Mouse (Mus musculus) heart, embryonic 15.5 days (tissue): Measurements from ENCODE around the gene T. TPM values are rescaled to one million over a fixed set of nuclear protein-coding genes. Genes with fewer than 3 reads are reported as not detected.

Source experiments
- ATAC-seq: fragments of 200-750 bp; cut with Nextera tagmentation; replicated peaks from 2 replicates; pipeline ENCODE4 v1.8.0; 2017; ENCODE audit warnings: low read depth, moderate TSS enrichment; ENCODE audit not compliant: insufficient number of reproducible peaks, insufficient read depth, low FRiP score
- H3K27ac ChIP-seq: fragments of 300-500 bp; sonication (generic); 2 replicates; pipeline ENCODE4 v1.5.1; 2015; ENCODE audit warnings: mild to moderate bottlenecking, inconsistent platforms
- H3K27me3 ChIP-seq: fragments of 300-500 bp; sonication (generic); 2 replicates; pipeline ENCODE4 v1.6.1; 2015; ENCODE audit warnings: inconsistent platforms
- H3K36me3 ChIP-seq: fragments of 300-500 bp; sonication (generic); 2 replicates; pipeline ENCODE4 v1.6.1; 2015; ENCODE audit warnings: mild to moderate bottlenecking, inconsistent platforms
- H3K4me1 ChIP-seq: fragments of 300-500 bp; sonication (generic); replicated peaks from 2 replicates; pipeline ENCODE4 v1.6.1; 2015; ENCODE audit warnings: inconsistent platforms
- H3K4me2 ChIP-seq: fragments of 300-500 bp; sonication (generic); 2 replicates; pipeline ENCODE4 v1.6.1; 2015; ENCODE audit warnings: inconsistent platforms, mild to moderate bottlenecking, moderate library complexity
- H3K4me3 ChIP-seq: fragments of 300-500 bp; sonication (generic); 2 replicates; pipeline ENCODE4 v1.5.1; 2015; ENCODE audit warnings: mild to moderate bottlenecking, inconsistent platforms
- H3K9ac ChIP-seq: fragments of 300-500 bp; sonication (generic); 2 replicates; pipeline ENCODE4 v1.6.1; 2015; ENCODE audit warnings: mild to moderate bottlenecking, inconsistent platforms
- H3K9me3 ChIP-seq: fragments of 300-500 bp; sonication (generic); replicated peaks from 2 replicates; pipeline ENCODE4 v1.6.1; 2016; ENCODE audit warnings: inconsistent platforms
- WGBS: fragments of 180-500 bp; shearing (Covaris S2); methylation state at CpG from one replicate; pipeline ENCODE4 v1.1.7; 2015; ENCODE audit warnings: mixed read lengths; 5-methylcytosine and 5-hydroxymethylcytosine counted together
- polyA plus RNA-seq: library from polyadenylated mRNA; unstranded; fragments of >200 nt; fragmentation: Nextera tagmentation; extraction: Ambion mirVana; gene quantifications from 2 replicates; pipeline ENCODE4 v1.2.1, GENCODE M21; 2015

Gene T
- polyA plus RNA-seq, 1 experiment from 2014 or later = 0.40 TPM

DNA sequence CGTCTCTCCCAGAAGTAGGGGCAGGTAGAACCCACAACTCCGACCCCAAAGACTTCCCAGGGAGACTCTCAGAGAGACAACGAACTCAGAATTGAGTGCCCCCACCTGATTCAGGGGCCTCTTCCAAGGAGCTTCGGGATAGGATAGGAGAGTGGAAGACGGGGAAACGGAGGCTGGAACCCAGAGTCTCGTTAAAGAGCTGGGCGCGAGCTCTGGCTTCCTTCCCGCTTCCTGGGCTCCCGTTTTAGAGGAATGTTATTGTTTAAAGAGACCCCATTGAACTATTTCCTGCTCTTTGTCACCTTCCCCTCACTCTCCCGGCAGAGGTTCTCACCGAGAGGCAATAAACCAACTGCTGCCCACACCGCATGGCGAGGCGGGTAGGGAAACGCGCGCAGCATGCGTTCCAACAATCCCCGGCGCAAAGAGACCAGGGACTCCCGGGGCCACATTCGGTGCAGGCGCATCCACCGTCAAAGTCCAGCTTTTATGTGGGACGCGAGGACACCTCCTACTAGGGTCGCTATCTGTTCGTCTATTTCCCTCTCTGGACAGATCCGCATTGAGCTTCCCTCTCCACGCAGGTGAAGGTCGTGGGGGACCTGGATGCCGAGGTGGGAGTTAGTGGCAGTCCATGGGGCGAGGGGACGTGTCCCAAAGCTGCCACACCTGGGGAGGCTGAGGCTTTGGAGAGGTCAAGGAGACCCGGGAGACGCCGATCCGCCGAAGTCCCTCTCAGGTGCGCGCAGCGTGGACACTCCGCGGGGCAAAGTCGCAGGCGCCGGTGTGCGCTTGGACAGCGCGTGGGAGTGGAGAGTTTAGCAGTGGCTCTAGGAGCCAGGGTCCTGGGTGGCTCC is 874 bp upstream of the T start:
- peak overlapping the region; percentile 62 for H3K4me2 ChIP-seq
- WGBS = under 1% methylated on average over 52 of the region's 52 CpGs
- peaks cover 99% of the 10 kb centered on the region for H3K27me3 ChIP-seq
- ATAC-seq = no peak
- no peaks in the 10 kb centered on the region for H3K9me3 ChIP-seq
- no peak overlapping the region for H3K9ac ChIP-seq
- H3K4me3 ChIP-seq = peak overlapping the region; percentile 39
- no peaks in the 10 kb centered on the region for H3K36me3 ChIP-seq
- H3K4me1 ChIP-seq = peaks cover 23% of the 10 kb centered on the region
- no peak overlapping the region for H3K27ac ChIP-seq

- WGBS = 55% methylated on average over 7 of the region's 7 CpGs
- peaks cover 17% of the 10 kb centered on the region for H3K4me1 ChIP-seq
- H3K27me3 ChIP-seq = peaks cover 93% of the 10 kb centered on the region
- H3K4me3 ChIP-seq = no peak overlapping the region
- H3K9ac ChIP-seq = no peak overlapping the region
- H3K27ac ChIP-seq = no peak overlapping the region
- ATAC-seq = no peak
- no peaks in the 10 kb centered on the region for H3K9me3 ChIP-seq
- H3K4me2 ChIP-seq = no peak overlapping the region
- no peaks in the 10 kb centered on the region for H3K36me3 ChIP-seq
Observed at GRCm38 (mm10) chr17:8436184-8436583, 2.0 kb downstream of the T start.

GRCm38 (mm10) chr17:8444062-8444461 is 9.8 kb downstream of the T start:
- Histone ChIP-seq H3K4me1 (no peaks in the 10 kb centered on the region), H3K9me3 (no peaks in the 10 kb centered on the region), H3K4me3 (no peak overlapping the region), H3K4me2 (no peak overlapping the region), H3K27me3 (peaks cover 33% of the 10 kb centered on the region), H3K9ac (no peak overlapping the region), H3K27ac (no peak overlapping the region), H3K36me3 (no peaks in the 10 kb centered on the region)
- no peak for ATAC-seq
- WGBS = 46% methylated on average over 3 of the region's 3 CpGs

GRCm38 (mm10) chr17:8447676-8448192 is 13.5 kb downstream of the T start:
- Histone ChIP-seq H3K9ac (no peak overlapping the region), H3K4me1 (no peaks in the 10 kb centered on the region), H3K4me3 (no peak overlapping the region), H3K27ac (no peak overlapping the region), H3K27me3 (peaks cover 9% of the 10 kb centered on the region), H3K36me3 (no peaks in the 10 kb centered on the region), H3K4me2 (no peak overlapping the region), H3K9me3 (no peaks in the 10 kb centered on the region)
- no peak for ATAC-seq
- 30% methylated on average over 9 of the region's 9 CpGs for WGBS

DNA sequence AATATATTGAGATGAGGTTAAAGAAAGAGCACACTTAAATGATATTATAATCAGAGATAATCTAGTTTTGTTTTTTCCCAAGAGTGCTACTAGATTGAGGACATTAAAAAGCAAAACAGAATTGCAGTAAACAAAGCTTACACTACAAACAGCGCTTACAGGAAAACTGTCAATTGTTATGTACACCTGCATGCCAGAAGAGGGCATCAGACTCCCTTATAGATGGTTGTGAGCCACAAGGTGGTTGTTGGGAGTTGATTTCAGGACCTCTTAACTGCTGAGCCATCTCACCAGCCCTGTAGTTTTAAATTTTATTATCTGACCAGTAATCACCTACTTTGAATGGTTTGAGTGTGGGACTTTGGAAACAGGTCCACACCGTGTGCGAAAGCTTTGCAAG is 14.1 kb downstream of the T start:
- no peaks in the 10 kb centered on the region for H3K36me3 ChIP-seq
- H3K9ac ChIP-seq = no peak overlapping the region
- no peak overlapping the region for H3K4me2 ChIP-seq
- 78% methylated on average over 3 of the region's 3 CpGs for WGBS
- peaks cover 5% of the 10 kb centered on the region; the same call in 1 of the 2 replicates for H3K27me3 ChIP-seq
- no peak for ATAC-seq
- H3K9me3 ChIP-seq = no peaks in the 10 kb centered on the region
- no peaks in the 10 kb centered on the region for H3K4me1 ChIP-seq
- H3K27ac ChIP-seq = no peak overlapping the region
- no peak overlapping the region for H3K4me3 ChIP-seq

- no peak overlapping the region for H3K9ac ChIP-seq
- no peak overlapping the region for H3K4me3 ChIP-seq
- peaks cover 6% of the 10 kb centered on the region; the same call in 1 of the 2 replicates for H3K4me1 ChIP-seq
- ATAC-seq = no peak
- H3K27ac ChIP-seq = no peak overlapping the region
- H3K9me3 ChIP-seq = no peaks in the 10 kb centered on the region
- peaks cover 4% of the 10 kb centered on the region for H3K27me3 ChIP-seq
- no peak overlapping the region for H3K4me2 ChIP-seq
- no peaks in the 10 kb centered on the region for H3K36me3 ChIP-seq
- 33% methylated on average over 6 of the region's 6 CpGs for WGBS
Observed at GRCm38 (mm10) chr17:8455196-8455595, 21.0 kb downstream of the T start.

DNA sequence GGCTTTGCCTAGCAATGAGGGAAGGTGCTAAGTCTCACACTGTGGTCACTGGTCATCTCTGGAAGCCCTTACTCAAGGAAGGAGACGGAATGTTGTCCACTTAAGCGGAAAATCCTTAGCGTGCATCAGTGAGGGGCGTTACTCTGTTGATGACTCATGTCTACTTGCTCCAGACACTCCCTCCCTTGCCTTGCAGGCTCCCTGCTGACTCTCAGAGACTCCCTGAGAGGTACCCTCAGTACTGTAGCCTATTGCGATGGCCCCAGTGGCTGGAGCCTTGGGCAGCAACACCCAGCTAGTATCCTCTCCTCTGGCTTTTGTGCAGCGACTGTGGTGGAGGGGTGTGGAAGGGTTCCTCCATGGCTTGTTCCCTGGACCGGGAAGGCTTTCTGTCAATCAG is 21.4 kb downstream of the T start:
- WGBS = 43% methylated on average over 7 of the region's 7 CpGs
- no peak for ATAC-seq
- Histone ChIP-seq H3K36me3 (no peaks in the 10 kb centered on the region), H3K4me1 (peaks cover 6% of the 10 kb centered on the region; the same call in 1 of the 2 replicates), H3K9me3 (no peaks in the 10 kb centered on the region), H3K4me2 (no peak overlapping the region), H3K27me3 (peaks cover 8% of the 10 kb centered on the region), H3K4me3 (no peak overlapping the region), H3K9ac (no peak overlapping the region), H3K27ac (no peak overlapping the region)

- Histone ChIP-seq H3K4me2 (no peak overlapping the region), H3K36me3 (no peaks in the 10 kb centered on the region), H3K27me3 (peaks cover 13% of the 10 kb centered on the region), H3K4me1 (peaks cover 6% of the 10 kb centered on the region; the same call in 1 of the 2 replicates), H3K27ac (no peak overlapping the region), H3K4me3 (no peak overlapping the region), H3K9me3 (no peaks in the 10 kb centered on the region), H3K9ac (no peak overlapping the region)
- 24% methylated on average over 9 of the region's 9 CpGs for WGBS
- ATAC-seq = peak; percentile 55; the same call in 1 of the 2 replicates
Observed at GRCm38 (mm10) chr17:8456856-8457460, 22.7 kb downstream of the T start.

DNA sequence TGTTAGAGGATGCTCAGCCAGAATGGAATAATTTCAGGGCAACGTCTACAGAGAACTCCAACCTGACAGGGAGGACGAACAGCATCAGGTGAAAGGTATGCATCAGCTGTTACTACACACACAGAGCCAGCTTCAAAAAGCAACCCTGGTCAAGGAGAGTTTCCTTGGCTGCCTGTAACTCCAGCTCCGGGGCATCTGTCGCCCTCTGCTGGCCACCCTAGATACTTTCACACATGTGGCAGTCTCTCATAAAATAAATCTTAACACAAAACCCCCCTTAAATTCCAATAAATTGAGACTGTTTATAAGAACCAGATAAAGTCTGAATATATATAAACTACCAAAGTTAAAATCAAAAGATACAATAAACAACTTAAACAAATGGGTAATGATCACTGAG is 27.3 kb downstream of the T start:
- no peak overlapping the region for H3K27ac ChIP-seq
- H3K27me3 ChIP-seq = peaks cover 33% of the 10 kb centered on the region
- no peak overlapping the region for H3K9ac ChIP-seq
- 5% methylated on average over 4 of the region's 4 CpGs for WGBS
- H3K9me3 ChIP-seq = no peaks in the 10 kb centered on the region
- no peaks in the 10 kb centered on the region for H3K36me3 ChIP-seq
- no peak for ATAC-seq
- peaks cover 3% of the 10 kb centered on the region; the same call in 1 of the 2 replicates for H3K4me1 ChIP-seq
- H3K4me2 ChIP-seq = no peak overlapping the region
- H3K4me3 ChIP-seq = no peak overlapping the region

- H3K9me3 ChIP-seq = no peaks in the 10 kb centered on the region
- 23% methylated on average over 9 of the region's 9 CpGs for WGBS
Observed at GRCm38 (mm10) chr17:8463482-8464128, 29.4 kb downstream of the T start.

GRCm38 (mm10) chr17:8467771-8468170 is 33.5 kb downstream of the T start:
- peaks cover 57% of the 10 kb centered on the region for H3K27me3 ChIP-seq
- WGBS = 80% methylated on average over 3 of the region's 3 CpGs
- no peaks in the 10 kb centered on the region for H3K4me1 ChIP-seq

More at GRCm38 (mm10) chr17:8463482-8464128, 29.4 kb downstream of the T start:
- Histone ChIP-seq H3K27me3 (peaks cover 52% of the 10 kb centered on the region), H3K27ac (no peak overlapping the region), H3K4me1 (no peaks in the 10 kb centered on the region), H3K9ac (no peak overlapping the region), H3K4me3 (no peak overlapping the region), H3K4me2 (no peak overlapping the region), H3K36me3 (no peaks in the 10 kb centered on the region)
- ATAC-seq = peak; percentile 33; the same call in 1 of the 2 replicates

More at GRCm38 (mm10) chr17:8467771-8468170, 33.5 kb downstream of the T start:
- no peak overlapping the region for H3K9ac ChIP-seq
- no peaks in the 10 kb centered on the region for H3K36me3 ChIP-seq
- H3K9me3 ChIP-seq = no peaks in the 10 kb centered on the region
- H3K27ac ChIP-seq = no peak overlapping the region
- no peak overlapping the region for H3K4me3 ChIP-seq
- no peak for ATAC-seq
- H3K4me2 ChIP-seq = no peak overlapping the region
